Mouse (Mus musculus) CH12.LX (cell line): ENCODE results near the gene Stmn1. TPM values are rescaled to one million over a fixed set of nuclear protein-coding genes. Genes with fewer than 3 reads are reported as not detected.

Experiments
- DNase-seq: peaks from one replicate; pipeline ENCODE4 v3.0.0-alpha.2; 2013; ENCODE audit errors: extremely low read depth
- H3K27ac ChIP-seq: 2 replicates; pipeline ENCODE4 v1.5.1; 2012; ENCODE audit warnings: low read depth, mild to moderate bottlenecking, control low read depth, moderate library complexity; ENCODE audit not compliant: insufficient read depth
- H3K27me3 ChIP-seq: replicated peaks from 2 replicates; pipeline ENCODE3; 2012; ENCODE audit warnings: inconsistent platforms
- H3K36me3 ChIP-seq, 2 experiments: replicated peaks in 1 of 2; 2 replicates each; pipeline versions ENCODE3 to v1.6.1; 2012; ENCODE audit warnings: inconsistent platforms in 1 of 2, low read length in 1 of 2, mild to moderate bottlenecking in 1 of 2, mixed read lengths in 1 of 2, moderate library complexity in 1 of 2; ENCODE audit not compliant: control insufficient read depth in 1 of 2, insufficient read depth in 1 of 2
- H3K4me1 ChIP-seq, 2 experiments: 2 replicates each; pipeline ENCODE4 v1.6.1; 2012; ENCODE audit warnings: inconsistent platforms in 1 of 2, moderate library complexity in 1 of 2; ENCODE audit not compliant: insufficient read depth in 2 of 2, control insufficient read depth in 1 of 2
- H3K4me2 ChIP-seq: 2 replicates; pipeline ENCODE4 v1.6.1; 2012; ENCODE audit warnings: low read depth, mild to moderate bottlenecking, control low read depth; ENCODE audit not compliant: poor library complexity, insufficient read depth, severe bottlenecking
- H3K4me3 ChIP-seq, 3 experiments: fragments of 150-350 bp in 1 of 3; sonication (generic) in 1 of 3; replicated peaks in 1 of 3; 2 replicates each; pipeline versions ENCODE3 to v1.5.1; 2011 to 2012; ENCODE audit warnings: low read depth in 2 of 3, low read length in 2 of 3, mild to moderate bottlenecking in 2 of 3, moderate library complexity in 2 of 3, control low read depth in 1 of 3, improper control_type of control experiment in 1 of 3, inconsistent platforms in 1 of 3, mixed read lengths in 1 of 3; ENCODE audit not compliant: poor library complexity in 1 of 3
- H3K79me2 ChIP-seq: replicated peaks from 2 replicates; pipeline ENCODE4 v1.6.1; 2012; ENCODE audit warnings: mild to moderate bottlenecking, moderate library complexity; ENCODE audit not compliant: control insufficient read depth, poor library complexity, insufficient read depth, severe bottlenecking; ENCODE audit errors: extremely low read depth
- H3K9ac ChIP-seq: 2 replicates; pipeline ENCODE4 v1.6.1; 2012; ENCODE audit warnings: low read depth, mild to moderate bottlenecking, control low read depth, moderate library complexity; ENCODE audit not compliant: insufficient read depth
- H3K9me3 ChIP-seq: replicated peaks from 2 replicates; pipeline ENCODE3; 2012; ENCODE audit warnings: low read length, inconsistent platforms, mixed read lengths
- CHD1 ChIP-seq: IDR thresholded peaks from 2 replicates; pipeline ENCODE4 v1.6.1; 2012; ENCODE audit warnings: low read depth, low read length, improper control_type of control experiment, inconsistent platforms
- CTCF ChIP-seq, 2 experiments: IDR thresholded peaks in 1 of 2; conservative IDR thresholded peaks in 1 of 2; 2 replicates each; pipeline ENCODE4 v1.5.1; 2011 to 2012; ENCODE audit warnings: low read depth in 2 of 2, low read length in 2 of 2, improper control_type of control experiment in 1 of 2, inconsistent platforms in 1 of 2, mild to moderate bottlenecking in 1 of 2, moderate library complexity in 1 of 2
- E2F4 ChIP-seq: IDR thresholded peaks from 2 replicates; pipeline ENCODE4 v1.6.1; 2011; ENCODE audit warnings: low read depth, low read length, improper control_type of control experiment; ENCODE audit not compliant: insufficient replicate concordance
- ELF1 ChIP-seq: IDR thresholded peaks from 2 replicates; pipeline ENCODE4 v1.6.1; 2014; ENCODE audit warnings: low read depth, mild to moderate bottlenecking, inconsistent platforms, low read length, improper control_type of control experiment
- IRF4 ChIP-seq: IDR thresholded peaks from 2 replicates; pipeline ENCODE4 v1.6.1; 2014; ENCODE audit warnings: low read depth, mild to moderate bottlenecking, inconsistent platforms, low read length, improper control_type of control experiment
- MAFK ChIP-seq: IDR thresholded peaks from 2 replicates; pipeline ENCODE4 v1.6.1; 2011; ENCODE audit warnings: low read length, improper control_type of control experiment; ENCODE audit not compliant: insufficient replicate concordance
- MAZ ChIP-seq: IDR thresholded peaks from 2 replicates; pipeline ENCODE4 v1.6.1; 2012; ENCODE audit warnings: low read depth, mild to moderate bottlenecking, inconsistent platforms, low read length, improper control_type of control experiment, moderate library complexity
- MEF2A ChIP-seq: IDR thresholded peaks from 2 replicates; pipeline ENCODE4 v1.6.1; 2014; ENCODE audit warnings: low read depth, mild to moderate bottlenecking, inconsistent platforms, low read length, improper control_type of control experiment, borderline replicate concordance
- PAX5 ChIP-seq: IDR thresholded peaks from 2 replicates; pipeline ENCODE4 v1.6.1; 2012; ENCODE audit warnings: low read length, inconsistent platforms, mixed read lengths
- POLR2A ChIP-seq: IDR thresholded peaks from 2 replicates; pipeline ENCODE4 v1.6.1; 2011; ENCODE audit warnings: low read depth, mild to moderate bottlenecking, improper control_type of control experiment, low read length
- POLR2AphosphoS2 ChIP-seq: IDR thresholded peaks from 2 replicates; pipeline ENCODE4 v1.6.1; 2011; ENCODE audit warnings: low read depth, low read length, improper control_type of control experiment
- RAD21 ChIP-seq: IDR thresholded peaks from 2 replicates; pipeline ENCODE4 v1.6.1; 2011; ENCODE audit warnings: low read depth, mild to moderate bottlenecking, low read length, improper control_type of control experiment, moderate library complexity
- RCOR1 ChIP-seq: conservative IDR thresholded peaks from 2 replicates; pipeline ENCODE4 v1.6.1; 2012; ENCODE audit warnings: low read depth, mild to moderate bottlenecking, inconsistent platforms, low read length, improper control_type of control experiment
- SMC3 ChIP-seq: IDR thresholded peaks from 2 replicates; pipeline ENCODE4 v1.6.1; 2011; ENCODE audit warnings: low read depth, low read length, improper control_type of control experiment
- UBTF ChIP-seq: IDR thresholded peaks from 2 replicates; pipeline ENCODE4 v1.6.1; 2012; ENCODE audit warnings: low read depth, mild to moderate bottlenecking, inconsistent platforms, low read length, improper control_type of control experiment, moderate library complexity
- dilution Hi-C: fragments of 300-500 bp; cut with MboI; formaldehyde crosslinking; loops from 2 replicates; pipeline ENCODE4 v1.14.3; 2020; ENCODE audit warnings: low sequenced_read_pairs; ENCODE audit not compliant: extremely low pct_unique_long_range_greater_than_20kb, extremely low pct_ligation_motif_present
- in situ Hi-C: fragments of 300-500 bp; cut with MboI; formaldehyde crosslinking; loops from 3 replicates; pipeline ENCODE4 v1.14.3; 2019; ENCODE audit warnings: low sequenced_read_pairs, low pct_ligation_motif_present, low pct_unique_long_range_greater_than_20kb, mixed read lengths
- polyA plus RNA-seq: library from polyadenylated mRNA; unstranded; fragments of >175 nt; gene quantifications from 2 replicates; pipeline ENCODE4 v1.2.1, GENCODE M21; 2012; ENCODE audit warnings: low read depth; ENCODE audit not compliant: insufficient read length
- total RNA-seq, 2 experiments: library from RNA; depleted of rRNA; stranded (reverse); fragments of 300-350 nt in 1 of 2; fragments of >200 nt in 1 of 2; gene quantifications; 2 replicates each; pipeline ENCODE4 v1.2.3; 2012 to 2014

Gene Stmn1
- total and polyA plus RNA-seq, 3 experiments: 31.2 to 39.4 (median 34.7) TPM

DNA sequence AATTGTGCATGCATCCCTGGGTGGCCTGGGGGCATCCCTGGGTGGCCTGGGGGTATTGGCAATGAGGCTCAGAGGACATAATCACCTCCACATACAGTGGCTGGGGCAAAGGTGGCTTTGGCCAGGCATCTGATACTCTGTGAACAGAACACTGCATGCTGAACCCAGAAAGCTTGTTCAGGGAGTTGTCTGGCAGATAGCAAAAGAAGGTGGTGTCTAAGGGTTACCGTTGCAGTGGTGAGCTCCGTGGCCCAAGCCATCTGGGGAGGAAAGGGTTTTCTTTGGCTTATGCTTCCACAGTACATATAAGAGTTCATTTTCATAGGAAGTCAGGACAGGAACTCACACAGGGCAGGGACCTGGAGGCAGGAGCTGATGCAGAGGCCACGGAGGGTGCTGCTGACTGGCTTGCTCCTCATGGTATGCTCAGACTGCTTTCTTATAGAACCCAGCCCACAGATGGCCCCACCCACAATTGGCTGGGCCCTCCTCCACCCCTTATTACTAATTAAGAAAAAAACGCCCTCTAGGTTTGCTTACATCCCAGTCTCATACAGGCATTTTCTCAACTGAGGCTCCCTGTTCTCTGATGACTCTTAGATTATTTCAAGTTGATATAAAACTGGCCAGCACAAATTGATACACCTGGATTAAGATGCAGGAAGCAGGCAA lies 35.7 kb downstream of the Stmn1 start:
- no peak for DNase-seq
- Histone ChIP-seq H3K79me2 (no peaks in the 10 kb centered on the region), H3K27ac (no peak overlapping the region), H3K9ac (no peak overlapping the region), H3K9me3 (no peaks in the 10 kb centered on the region), H3K4me2 (no peak overlapping the region), H3K36me3 (no peaks in the 10 kb centered on the region), H3K4me1 (no peaks in the 10 kb centered on the region), H3K27me3 (peaks cover 2% of the 10 kb centered on the region), H3K4me3 (no peak overlapping the region)
- dilution Hi-C loops: no loop called here
- no peak for TF ChIP-seq POLR2AphosphoS2
- no peak for TF ChIP-seq RCOR1
- in situ Hi-C loops: no loop called here

DNA sequence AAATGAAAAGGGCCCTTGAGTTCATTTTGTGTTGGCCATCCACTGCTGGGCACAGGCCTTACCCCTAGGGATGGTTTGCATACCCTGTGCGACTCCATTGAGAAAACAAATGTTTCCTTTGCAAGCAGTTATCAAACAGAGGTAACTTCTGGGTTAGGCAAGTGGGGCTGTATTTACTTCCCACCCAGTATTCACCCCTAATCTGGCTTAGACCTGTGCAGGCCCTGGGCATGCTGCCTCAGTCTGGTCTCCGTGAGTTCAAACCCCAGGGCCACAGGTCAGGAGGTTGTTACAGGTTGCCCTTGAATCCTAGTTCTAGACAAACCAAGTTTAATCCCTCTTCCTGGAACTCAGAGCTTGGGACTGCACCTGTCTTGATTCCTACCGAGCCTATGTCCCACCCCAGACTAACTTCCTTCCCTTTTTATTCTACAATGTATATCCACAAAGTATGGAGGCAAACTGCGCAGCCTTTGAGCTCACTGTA lies 37.2 kb downstream of the Stmn1 start:
- in situ Hi-C loops (no loop called here), dilution Hi-C loops (no loop called here)
- Histone ChIP-seq H3K79me2 (no peaks in the 10 kb centered on the region), H3K4me2 (no peak overlapping the region), H3K9me3 (no peaks in the 10 kb centered on the region), H3K9ac (no peak overlapping the region), H3K4me1 (no peaks in the 10 kb centered on the region), H3K4me3 (no peak overlapping the region), H3K27me3 (no peaks in the 10 kb centered on the region), H3K27ac (no peak overlapping the region), H3K36me3 (no peaks in the 10 kb centered on the region)
- DNase-seq: no peak
- no peak for TF ChIP-seq POLR2A

DNA sequence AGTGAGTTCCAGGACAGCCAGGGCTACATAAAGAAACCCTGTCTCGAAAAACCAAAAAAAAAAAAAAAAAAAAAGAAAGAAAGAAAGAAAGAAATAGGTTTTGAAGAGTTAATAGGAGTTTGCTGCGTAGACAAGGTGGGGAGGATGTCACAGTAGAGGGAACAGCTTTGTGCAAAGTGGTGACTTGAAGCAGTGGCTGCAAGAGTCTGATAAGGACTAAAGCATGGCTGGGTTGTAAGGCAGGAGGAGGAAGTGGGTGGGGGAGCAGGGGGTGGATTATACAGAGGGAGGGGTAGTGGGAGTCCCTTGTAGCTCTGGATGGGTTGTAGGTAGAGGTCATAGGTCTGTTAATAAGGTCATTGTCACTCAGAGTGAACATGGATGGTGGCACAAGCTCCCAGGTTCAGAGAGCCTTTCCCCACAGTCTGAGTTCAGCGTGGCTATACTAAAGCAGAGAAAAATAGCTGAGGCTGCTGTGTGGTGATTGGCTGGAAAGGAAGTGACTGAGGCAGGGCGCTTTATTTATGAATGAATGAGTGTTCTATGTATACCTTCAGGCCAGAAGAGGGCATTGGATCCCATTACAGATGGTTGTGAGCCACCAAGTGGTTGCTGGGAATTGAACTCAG lies 38.0 kb downstream of the Stmn1 start:
- H3K4me1 ChIP-seq: no peaks in the 10 kb centered on the region
- TF ChIP-seq MEF2A (no peak), CTCF (conservative IDR thresholded peaks at IDR 0.05 in 1 of 2, IDR thresholded peaks at IDR 0.05 in 1 of 2; ENCODE audit: low read depth in 2 of 2, low read length in 2 of 2) (no peak), CHD1 (no peak), MAFK (no peak), IRF4 (no peak), PAX5 (no peak), UBTF (no peak), E2F4 (no peak), SMC3 (no peak), MAZ (no peak), ELF1 (no peak), RAD21 (no peak)
- no peaks in the 10 kb centered on the region for H3K9me3 ChIP-seq
- H3K36me3 ChIP-seq: no peaks in the 10 kb centered on the region
- H3K4me2 ChIP-seq: no peak overlapping the region
- H3K9ac ChIP-seq: no peak overlapping the region
- no peak overlapping the region for H3K4me3 ChIP-seq
- dilution Hi-C loops: no loop called here
- no peak overlapping the region for H3K27ac ChIP-seq
- in situ Hi-C loops: no loop called here
- DNase-seq: no peak
- no peaks in the 10 kb centered on the region for H3K79me2 ChIP-seq
- no peaks in the 10 kb centered on the region for H3K27me3 ChIP-seq
